Mouse (Mus musculus) MEL (cell line): ENCODE data around the gene Nrxn2. TPM values are rescaled to one million over a fixed set of nuclear protein-coding genes. Genes with fewer than 3 reads are reported as not detected.

Experiments used
- DNase-seq: peaks from one replicate; pipeline ENCODE4 v3.0.0; 2011; ENCODE audit warnings: low read depth, low spot score
- H3K27ac ChIP-seq: 2 replicates; pipeline ENCODE4 v1.5.1; 2012; ENCODE audit warnings: low read depth, mild to moderate bottlenecking, control low read depth, low read length, moderate library complexity; ENCODE audit not compliant: control insufficient read depth
- H3K27me3 ChIP-seq, 2 experiments: fragments of 150-350 bp in 1 of 2; sonication (generic) in 1 of 2; 2 replicates each; pipeline ENCODE4 v1.6.1; 2012; ENCODE audit warnings: low read length in 2 of 2, mild to moderate bottlenecking in 2 of 2, improper control_type of control experiment in 1 of 2, moderate library complexity in 1 of 2; ENCODE audit not compliant: insufficient read depth in 2 of 2, control insufficient read depth in 1 of 2
- H3K36me3 ChIP-seq, 2 experiments: 2 replicates each; pipeline ENCODE4 v1.6.1; 2012 to 2014; ENCODE audit warnings: low read length in 2 of 2, improper control_type of control experiment in 1 of 2, inconsistent platforms in 1 of 2, mild to moderate bottlenecking in 1 of 2; ENCODE audit not compliant: insufficient read depth in 2 of 2, control insufficient read depth in 1 of 2
- H3K4me1 ChIP-seq, 2 experiments: fragments of 150-350 bp in 1 of 2; sonication (generic) in 1 of 2; 2 replicates each; pipeline ENCODE4 v1.6.1; 2012; ENCODE audit warnings: low read length in 2 of 2, improper control_type of control experiment in 1 of 2, mild to moderate bottlenecking in 1 of 2; ENCODE audit not compliant: insufficient read depth in 2 of 2, control insufficient read depth in 1 of 2
- H3K4me3 ChIP-seq, 2 experiments: fragments of 150-350 bp in 1 of 2; sonication (generic) in 1 of 2; 2 replicates each; pipeline ENCODE4 v1.5.1; 2012; ENCODE audit warnings: low read depth in 2 of 2, low read length in 2 of 2, mild to moderate bottlenecking in 2 of 2, moderate library complexity in 2 of 2, control low read depth in 1 of 2, improper control_type of control experiment in 1 of 2; ENCODE audit not compliant: control insufficient read depth in 1 of 2, insufficient read depth in 1 of 2
- H3K79me2 ChIP-seq: 2 replicates; pipeline ENCODE4 v1.6.1; 2012; ENCODE audit warnings: mild to moderate bottlenecking, low read length, moderate library complexity; ENCODE audit not compliant: control insufficient read depth, poor library complexity, insufficient read depth
- H3K9ac ChIP-seq: 2 replicates; pipeline ENCODE4 v1.6.1; 2012; ENCODE audit warnings: low read depth, mild to moderate bottlenecking, control low read depth, low read length, moderate library complexity; ENCODE audit not compliant: control insufficient read depth, poor library complexity, severe bottlenecking
- H3K9me3 ChIP-seq: fragments of 150-350 bp; sonication (generic); replicated peaks from 2 replicates; pipeline ENCODE4 v1.6.1; 2012; ENCODE audit warnings: mild to moderate bottlenecking, low read length, improper control_type of control experiment, moderate library complexity; ENCODE audit not compliant: insufficient read depth
- CHD1 ChIP-seq: IDR thresholded peaks from 2 replicates; pipeline ENCODE4 v1.6.1; 2012; ENCODE audit warnings: low read depth, mild to moderate bottlenecking, inconsistent platforms, low read length, improper control_type of control experiment
- CTCF ChIP-seq, 3 experiments: IDR thresholded peaks in 2 of 3; conservative IDR thresholded peaks in 1 of 3; 2 replicates each; pipeline ENCODE4 v1.5.1; 2011 to 2012; ENCODE audit warnings: low read length in 3 of 3, low read depth in 2 of 3, mild to moderate bottlenecking in 2 of 3, improper control_type of control experiment in 1 of 3, inconsistent platforms in 1 of 3, mixed read lengths in 1 of 3, moderate library complexity in 1 of 3; ENCODE audit not compliant: control insufficient read depth in 1 of 3, insufficient read depth in 1 of 3, poor library complexity in 1 of 3, severe bottlenecking in 1 of 3
- E2F4 ChIP-seq: IDR thresholded peaks from 2 replicates; pipeline ENCODE4 v1.6.1; 2011; ENCODE audit warnings: low read depth, low read length, improper control_type of control experiment, borderline replicate concordance
- ELF1 ChIP-seq: IDR thresholded peaks from 2 replicates; pipeline ENCODE4 v1.6.1; 2014; ENCODE audit warnings: low read depth, mild to moderate bottlenecking, inconsistent platforms, low read length, improper control_type of control experiment, moderate library complexity
- EP300 ChIP-seq, 2 experiments: IDR thresholded peaks; 2 replicates each; pipeline ENCODE4 v1.6.1; 2011; ENCODE audit warnings: improper control_type of control experiment in 2 of 2, low read length in 2 of 2, low read depth in 1 of 2, mild to moderate bottlenecking in 1 of 2
- GATA1 ChIP-seq: IDR thresholded peaks from 2 replicates; pipeline ENCODE4 v1.6.1; 2011; ENCODE audit warnings: low read depth, low read length, improper control_type of control experiment
- JUND ChIP-seq: IDR thresholded peaks from 2 replicates; pipeline ENCODE4 v1.6.1; 2011; ENCODE audit warnings: low read depth, mild to moderate bottlenecking, improper control_type of control experiment, low read length
- MAZ ChIP-seq: IDR thresholded peaks from 2 replicates; pipeline ENCODE4 v1.6.1; 2012; ENCODE audit warnings: low read depth, mild to moderate bottlenecking, inconsistent platforms, low read length, improper control_type of control experiment
- MEF2A ChIP-seq: IDR thresholded peaks from 2 replicates; pipeline ENCODE4 v1.6.1; 2014; ENCODE audit warnings: low read depth, mild to moderate bottlenecking, inconsistent platforms, low read length, improper control_type of control experiment; ENCODE audit not compliant: poor library complexity, insufficient replicate concordance, severe bottlenecking; ENCODE audit errors: extremely low read depth
- MYC ChIP-seq: IDR thresholded peaks from 2 replicates; pipeline ENCODE4 v1.6.1; 2011; ENCODE audit warnings: low read depth, mild to moderate bottlenecking, low read length, improper control_type of control experiment, moderate library complexity
- POLR2A ChIP-seq, 2 experiments: IDR thresholded peaks; 2 replicates each; pipeline ENCODE4 v1.6.1; 2011 to 2012; ENCODE audit warnings: low read length in 2 of 2, mild to moderate bottlenecking in 2 of 2, control low read depth in 1 of 2, improper control_type of control experiment in 1 of 2, low read depth in 1 of 2, moderate library complexity in 1 of 2; ENCODE audit not compliant: control insufficient read depth in 1 of 2, insufficient read depth in 1 of 2, poor library complexity in 1 of 2
- POLR2AphosphoS2 ChIP-seq: IDR thresholded peaks from 2 replicates; pipeline ENCODE4 v1.6.1; 2011; ENCODE audit warnings: low read length, improper control_type of control experiment
- RCOR1 ChIP-seq: IDR thresholded peaks from 2 replicates; pipeline ENCODE4 v1.6.1; 2012; ENCODE audit warnings: low read depth, mild to moderate bottlenecking, inconsistent platforms, low read length, improper control_type of control experiment
- SIN3A ChIP-seq: IDR thresholded peaks from 2 replicates; pipeline ENCODE4 v1.6.1; 2012; ENCODE audit warnings: low read length, improper control_type of control experiment, inconsistent platforms
- TAL1 ChIP-seq: IDR thresholded peaks from 2 replicates; pipeline ENCODE4 v1.6.1; 2012; ENCODE audit warnings: mild to moderate bottlenecking, inconsistent platforms, low read length, moderate library complexity, mixed read lengths
- TBP ChIP-seq: IDR thresholded peaks from 2 replicates; pipeline ENCODE4 v1.8.0; 2011; ENCODE audit warnings: low read depth, low read length, improper control_type of control experiment
- TCF12 ChIP-seq: IDR thresholded peaks from 2 replicates; pipeline ENCODE4 v1.6.1; 2014; ENCODE audit warnings: low read depth, mild to moderate bottlenecking, inconsistent platforms, low read length, improper control_type of control experiment, moderate library complexity
- USF1 ChIP-seq: IDR thresholded peaks from 2 replicates; pipeline ENCODE4 v1.6.1; 2014; ENCODE audit warnings: low read depth, mild to moderate bottlenecking, inconsistent platforms, low read length, improper control_type of control experiment, moderate library complexity
- ZC3H11A ChIP-seq: IDR thresholded peaks from 2 replicates; pipeline ENCODE4 v1.6.1; 2012; ENCODE audit warnings: low read depth, mild to moderate bottlenecking, inconsistent platforms, low read length, improper control_type of control experiment
- ZKSCAN1 ChIP-seq: IDR thresholded peaks from 2 replicates; pipeline ENCODE4 v1.6.1; 2012; ENCODE audit warnings: low read depth, mild to moderate bottlenecking, inconsistent platforms, low read length, improper control_type of control experiment, moderate library complexity
- ZMIZ1 ChIP-seq: IDR thresholded peaks from 2 replicates; pipeline ENCODE4 v1.6.1; 2012; ENCODE audit warnings: low read depth, mild to moderate bottlenecking, inconsistent platforms, low read length, improper control_type of control experiment, moderate library complexity
- ZNF384 ChIP-seq: IDR thresholded peaks from 2 replicates; pipeline ENCODE4 v1.6.1; 2012; ENCODE audit warnings: low read depth, mild to moderate bottlenecking, inconsistent platforms, low read length, improper control_type of control experiment
- polyA plus RNA-seq, 2 experiments: library from polyadenylated mRNA; stranded (reverse) in 1 of 2; unstranded in 1 of 2; fragments of >175 nt in 1 of 2; fragments of >200 nt in 1 of 2; gene quantifications; 2 replicates each; pipeline versions ENCODE4 v1.2.1 to v1.2.4; 2012; ENCODE audit warnings: low replicate concordance in 2 of 2, low read depth in 1 of 2; ENCODE audit not compliant: insufficient read length in 2 of 2, insufficient read depth in 1 of 2, missing spikeins in 1 of 2
- total RNA-seq: library from RNA; depleted of rRNA; stranded (reverse); fragments of 300-350 nt; gene quantifications from 2 replicates; pipeline ENCODE4 v1.2.3, GENCODE M21; 2012

Gene Nrxn2
- total and polyA plus RNA-seq, 3 experiments, result 0.39 to 0.42 TPM; not detected in 1

DNA sequence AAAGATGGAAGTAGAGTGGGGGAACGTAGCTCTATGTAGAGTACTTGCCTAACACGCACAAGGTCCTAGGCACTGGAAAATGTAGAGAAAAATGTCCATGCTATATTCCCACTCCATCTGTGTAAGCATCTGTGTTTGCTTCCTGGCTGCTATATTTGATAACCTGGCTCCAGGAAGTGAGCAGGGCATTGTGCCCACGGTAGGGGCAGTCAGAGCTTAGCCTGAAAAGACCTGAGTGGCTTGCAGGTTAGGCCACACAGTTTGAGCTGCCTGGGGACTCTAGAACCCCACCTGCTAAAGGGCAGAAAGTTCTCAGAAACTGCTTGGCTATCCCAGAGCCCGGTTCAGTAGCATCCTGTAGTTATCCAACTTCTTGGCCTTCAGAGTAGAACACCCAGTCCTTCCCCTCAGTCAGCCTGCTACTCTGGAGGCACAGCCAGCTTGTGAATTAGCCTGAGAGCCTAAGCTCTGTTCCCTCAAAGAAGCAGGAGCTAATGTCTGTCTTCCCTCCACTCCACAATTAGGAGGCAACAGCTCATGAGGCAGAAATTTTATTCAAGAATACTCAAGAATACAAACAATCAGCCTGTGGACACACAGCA, 36.1 kb upstream of the Nrxn2 start:
- H3K4me3 ChIP-seq, result no peak overlapping the region
- no peak for DNase-seq

DNA sequence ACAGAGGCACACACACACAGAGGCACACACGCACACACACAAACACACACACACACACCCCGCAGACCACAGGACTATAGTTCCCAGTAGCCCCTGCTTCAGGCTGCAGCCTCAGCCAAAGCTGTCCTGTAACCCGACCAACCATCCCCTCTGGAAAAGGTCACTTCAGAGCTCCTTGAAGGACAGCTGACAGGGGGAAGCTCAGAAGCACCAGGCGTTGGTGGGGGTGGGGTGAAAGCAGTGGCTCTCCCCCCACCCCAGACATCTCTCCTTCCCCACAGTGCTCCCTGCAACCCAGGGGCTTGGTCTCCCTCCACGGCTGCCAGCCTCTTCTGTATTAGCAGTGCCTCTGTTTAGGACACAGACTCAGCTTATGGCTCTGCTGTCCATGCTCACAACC, 35.1 kb upstream of the Nrxn2 start:
- H3K27me3 ChIP-seq, result no peaks in the 10 kb centered on the region
- H3K4me3 ChIP-seq, result no peak overlapping the region
- TF ChIP-seq POLR2AphosphoS2, result no peak
- TF ChIP-seq E2F4, result no peak
- no peak for TF ChIP-seq SIN3A
- TF ChIP-seq CTCF (IDR thresholded peaks at IDR 0.05 in 2 of 3, conservative IDR thresholded peaks at IDR 0.05 in 1 of 3; ENCODE audit: control insufficient read depth in 1 of 3, insufficient read depth in 1 of 3, low read depth in 2 of 3, low read length in 3 of 3, poor library complexity in 1 of 3, severe bottlenecking in 1 of 3), result no peak
- no peak for TF ChIP-seq MEF2A
- no peak for TF ChIP-seq MAZ
- TF ChIP-seq ELF1, result no peak
- TF ChIP-seq ZNF384, result no peak
- H3K9me3 ChIP-seq, result no peaks in the 10 kb centered on the region
- DNase-seq, result no peak
- H3K27ac ChIP-seq, result no peak overlapping the region
- H3K4me1 ChIP-seq, result no peaks in the 10 kb centered on the region
- H3K79me2 ChIP-seq, result no peaks in the 10 kb centered on the region
- no peak overlapping the region for H3K9ac ChIP-seq
- no peaks in the 10 kb centered on the region for H3K36me3 ChIP-seq

More for the DNA sequence above, 36.1 kb upstream of the Nrxn2 start:
- H3K79me2 ChIP-seq, result no peaks in the 10 kb centered on the region
- H3K9me3 ChIP-seq, result no peaks in the 10 kb centered on the region
- H3K27me3 ChIP-seq, result no peaks in the 10 kb centered on the region
- no peaks in the 10 kb centered on the region; a peak in 1 of 4 replicates for H3K36me3 ChIP-seq
- no peak overlapping the region for H3K27ac ChIP-seq
- no peaks in the 10 kb centered on the region for H3K4me1 ChIP-seq
- no peak overlapping the region for H3K9ac ChIP-seq
- TF ChIP-seq MYC (no peak), TBP (no peak), POLR2A (IDR thresholded peaks at IDR 0.05; ENCODE audit: control insufficient read depth in 1 of 2, insufficient read depth in 1 of 2, low read depth in 1 of 2, low read length in 2 of 2, poor library complexity in 1 of 2) (no peak), CTCF (IDR thresholded peaks at IDR 0.05 in 2 of 3, conservative IDR thresholded peaks at IDR 0.05 in 1 of 3; ENCODE audit: control insufficient read depth in 1 of 3, insufficient read depth in 1 of 3, low read depth in 2 of 3, low read length in 3 of 3, poor library complexity in 1 of 3, severe bottlenecking in 1 of 3) (no peak), TCF12 (no peak), MEF2A (no peak), ZMIZ1 (no peak), USF1 (no peak), POLR2AphosphoS2 (no peak), GATA1 (no peak), MAZ (no peak), ZC3H11A (no peak), JUND (no peak), CHD1 (no peak), TAL1 (no peak), ZKSCAN1 (no peak), EP300 (IDR thresholded peaks at IDR 0.05; ENCODE audit: low read depth in 1 of 2, low read length in 2 of 2) (no peak), RCOR1 (no peak)
